Mouse (Mus musculus) lung, postnatal 10 days (tissue): ENCODE data around the gene Rbms3.

ENCODE experiments used
- DNase-seq: peaks from one replicate; pipeline ENCODE4 v3.0.0; 2021

The Rbms3 gene

GRCm38 (mm10) chr9:116876786-116877185 lies 752.9 kb downstream of the Rbms3 start:
- peak; percentile 21 for DNase-seq

GRCm38 (mm10) chr9:116873976-116874320 lies 755.8 kb downstream of the Rbms3 start:
- no peak for DNase-seq

GRCm38 (mm10) chr9:116873033-116873975 lies 756.4 kb downstream of the Rbms3 start:
- peak; percentile 57 for DNase-seq

GRCm38 (mm10) chr9:116872346-116872745 lies 757.4 kb downstream of the Rbms3 start:
- no peak for DNase-seq

GRCm38 (mm10) chr9:116871576-116871975 lies 758.1 kb downstream of the Rbms3 start:
- DNase-seq = peak; percentile 62

GRCm38 (mm10) chr9:116866060-116866459 lies 763.7 kb downstream of the Rbms3 start:
- DNase-seq = no peak

GRCm38 (mm10) chr9:116863626-116864025 lies 766.1 kb downstream of the Rbms3 start:
- no peak for DNase-seq

GRCm38 (mm10) chr9:116862341-116862740 lies 767.4 kb downstream of the Rbms3 start:
- DNase-seq = no peak

- DNase-seq = no peak
These were observed 771.7 kb downstream of the Rbms3 start for GRCm38 (mm10) chr9:116857861-116858595.

- DNase-seq = no peak
These were observed 772.6 kb downstream of the Rbms3 start for GRCm38 (mm10) chr9:116857151-116857550.

GRCm38 (mm10) chr9:116855744-116856143 lies 774.0 kb downstream of the Rbms3 start:
- DNase-seq = no peak

- no peak for DNase-seq
These were observed 780.8 kb downstream of the Rbms3 start for GRCm38 (mm10) chr9:116848905-116849304.

GRCm38 (mm10) chr9:116848166-116848565 lies 781.5 kb downstream of the Rbms3 start:
- peak; percentile 13 for DNase-seq

GRCm38 (mm10) chr9:116847241-116848135 lies 782.2 kb downstream of the Rbms3 start:
- peak; percentile 90 for DNase-seq

- DNase-seq = no peak
These were observed 794.8 kb downstream of the Rbms3 start for GRCm38 (mm10) chr9:116834949-116835348.

GRCm38 (mm10) chr9:116833677-116834076 lies 796.0 kb downstream of the Rbms3 start:
- DNase-seq = no peak

GRCm38 (mm10) chr9:116832822-116833221 lies 796.9 kb downstream of the Rbms3 start:
- DNase-seq = no peak

- DNase-seq = peak; percentile 38
These were observed 798.3 kb downstream of the Rbms3 start for GRCm38 (mm10) chr9:116831386-116831785.

- DNase-seq = no peak
These were observed 799.8 kb downstream of the Rbms3 start for GRCm38 (mm10) chr9:116829929-116830328.

GRCm38 (mm10) chr9:116821601-116822000 lies 808.1 kb downstream of the Rbms3 start:
- DNase-seq = no peak

GRCm38 (mm10) chr9:116817196-116817595 lies 812.5 kb downstream of the Rbms3 start:
- DNase-seq = no peak

- DNase-seq = no peak
These were observed 815.1 kb downstream of the Rbms3 start for GRCm38 (mm10) chr9:116814495-116815094.
